Mouse (Mus musculus) cerebellum, adult 2 months (tissue): ENCODE data around the gene Fastkd5. TPM values are rescaled to one million over a fixed set of nuclear protein-coding genes. Genes with fewer than 3 reads are reported as not detected.
A peak's percentile ranks its signal among the peaks of the same experiment; 100 is the strongest.
"Not testable (repeated sequence)": the region's sequence is repeated elsewhere in the genome, so short reads cannot be mapped to it uniquely, and the experiment has no call there.

Experiments
- DNase-seq, 2 experiments: peaks; one replicate each; pipeline ENCODE4 v3.0.0; 2021
- H3K27ac ChIP-seq: fragments of 200-500 bp; 2 replicates; pipeline ENCODE4 v1.5.1; 2012; ENCODE audit warnings: low read length, control low read depth, inconsistent platforms; ENCODE audit not compliant: insufficient read depth
- H3K27me3 ChIP-seq: fragments of 200-500 bp; 2 replicates; pipeline ENCODE4 v1.6.1; 2012; ENCODE audit warnings: inconsistent platforms, mild to moderate bottlenecking, low read length, moderate library complexity; ENCODE audit not compliant: control insufficient read depth, insufficient read depth
- H3K4me1 ChIP-seq: fragments of 200-500 bp; 2 replicates; pipeline ENCODE4 v1.6.1; 2011; ENCODE audit warnings: low read length; ENCODE audit not compliant: control insufficient read depth, insufficient read depth
- H3K4me3 ChIP-seq: fragments of 200-500 bp; replicated peaks from 2 replicates; pipeline ENCODE3; 2011; ENCODE audit warnings: mild to moderate bottlenecking, low read depth, low read length, control low read depth; ENCODE audit not compliant: insufficient read depth
- CTCF ChIP-seq: fragments of 200-500 bp; IDR thresholded peaks from 2 replicates; pipeline ENCODE4 v1.5.1; 2011; ENCODE audit warnings: low read depth, mild to moderate bottlenecking, control low read depth, low read length, moderate library complexity, borderline replicate concordance; ENCODE audit not compliant: insufficient read depth
- POLR2A ChIP-seq: fragments of 200-500 bp; IDR thresholded peaks from 2 replicates; pipeline ENCODE4 v1.6.1; 2011; ENCODE audit warnings: low read length, control low read depth, borderline replicate concordance; ENCODE audit not compliant: insufficient read depth
- WGBS: fragments of 180-500 bp; shearing (Covaris S2); methylation state at CpG from one replicate; pipeline ENCODE4 v1.1.7; 2018; 5-methylcytosine and 5-hydroxymethylcytosine counted together
- polyA plus RNA-seq: library from polyadenylated mRNA; depleted of rRNA; stranded (reverse); fragments of >200 nt; gene quantifications from 2 replicates; pipeline ENCODE4 v1.2.3, GENCODE M21; 2012

Fastkd5 gene
- polyA plus RNA-seq, 1 experiment: 5.7 TPM

- no peak for TF ChIP-seq POLR2A
- TF ChIP-seq CTCF: no peak
- H3K4me1 ChIP-seq: no peaks in the 10 kb centered on the region
- H3K4me3 ChIP-seq: no peak overlapping the region
- WGBS: 93% methylated on average over 9 of the region's 9 CpGs
- H3K27ac ChIP-seq: no peak overlapping the region
- no peak for DNase-seq
- H3K27me3 ChIP-seq: no peaks in the 10 kb centered on the region
Observed at GRCm38 (mm10) chr2:130656536-130656935, 26.7 kb upstream of the Fastkd5 start.

- no peak overlapping the region for H3K27ac ChIP-seq
- DNase-seq: no peak
- TF ChIP-seq CTCF (no peak), POLR2A (no peak)
- no peaks in the 10 kb centered on the region for H3K27me3 ChIP-seq
- WGBS: 92% methylated on average over 6 of the region's 6 CpGs
- no peak overlapping the region for H3K4me3 ChIP-seq
- H3K4me1 ChIP-seq: no peaks in the 10 kb centered on the region
Observed at GRCm38 (mm10) chr2:130655660-130656339, 26.0 kb upstream of the Fastkd5 start.

GRCm38 (mm10) chr2:130653760-130654159 lies 23.9 kb upstream of the Fastkd5 start:
- no peaks in the 10 kb centered on the region for H3K4me1 ChIP-seq
- 91% methylated on average over 1 of the region's 1 CpGs for WGBS
- no peak for DNase-seq
- no peak overlapping the region for H3K27ac ChIP-seq
- no peak overlapping the region for H3K4me3 ChIP-seq
- TF ChIP-seq CTCF: no peak
- TF ChIP-seq POLR2A: no peak
- no peaks in the 10 kb centered on the region for H3K27me3 ChIP-seq

- DNase-seq: no peak
- WGBS: 85% methylated on average over 2 of the region's 2 CpGs
- Histone ChIP-seq H3K27me3 (no peaks in the 10 kb centered on the region), H3K4me3 (no peak overlapping the region), H3K27ac (no peak overlapping the region), H3K4me1 (no peaks in the 10 kb centered on the region)
- TF ChIP-seq CTCF (no peak), POLR2A (no peak)
Observed at GRCm38 (mm10) chr2:130653303-130653702, 23.5 kb upstream of the Fastkd5 start.

- WGBS: 79% methylated on average over 6 of the region's 6 CpGs
- DNase-seq, H3K4me1 ChIP-seq, H3K27me3 ChIP-seq, H3K4me3 ChIP-seq, H3K27ac ChIP-seq: not testable (repeated sequence)
Observed at GRCm38 (mm10) chr2:130649028-130649427, 19.2 kb upstream of the Fastkd5 start.

GRCm38 (mm10) chr2:130645198-130645597 lies 15.4 kb upstream of the Fastkd5 start:
- WGBS: 74% methylated on average over 4 of the region's 4 CpGs
- Histone ChIP-seq H3K27me3 (no peaks in the 10 kb centered on the region), H3K27ac (no peak overlapping the region), H3K4me1 (peaks cover 9% of the 10 kb centered on the region; the same call in 1 of the 2 replicates), H3K4me3 (no peak overlapping the region)
- DNase-seq: no peak
- TF ChIP-seq POLR2A: no peak
- no peak for TF ChIP-seq CTCF

GRCm38 (mm10) chr2:130642684-130643369 lies 13.0 kb upstream of the Fastkd5 start, which contains the start of gene Lzts3:
Lzts3 (minus strand) TSS chr2:130642803.
- TF ChIP-seq POLR2A (peak; percentile 76; the same call in 1 of the 2 replicates), CTCF (no peak)
- H3K27ac ChIP-seq: peak within 1 kb of the TSS; percentile 80
- no peaks in the 10 kb centered on the region for H3K27me3 ChIP-seq
- peak; percentile 93 to 95 for DNase-seq
- WGBS: 2% methylated on average over 40 of the region's 40 CpGs
- peaks cover 18% of the 10 kb centered on the region for H3K4me1 ChIP-seq
- peak within 1 kb of the TSS; percentile 73 for H3K4me3 ChIP-seq

- Histone ChIP-seq H3K4me1 (peaks cover 18% of the 10 kb centered on the region), H3K27ac (peak overlapping the region; percentile 80), H3K27me3 (no peaks in the 10 kb centered on the region), H3K4me3 (peak overlapping the region; percentile 73)
- DNase-seq: no peak
- WGBS: 1% methylated on average over 24 of the region's 27 CpGs
- no peak for TF ChIP-seq POLR2A
- no peak for TF ChIP-seq CTCF
Observed at GRCm38 (mm10) chr2:130642197-130642660, 12.4 kb upstream of the Fastkd5 start.
